Mouse (Mus musculus) lung, postnatal 0 days (tissue): Measurements from ENCODE around the gene Gm34653. TPM values are rescaled to one million over a fixed set of nuclear protein-coding genes. Genes with fewer than 3 reads are reported as not detected.
"Not testable (repeated sequence)": the region's sequence is repeated elsewhere in the genome, so short reads cannot be mapped to it uniquely, and the experiment has no call there.

Experiments
- ATAC-seq: fragments of 200-750 bp; cut with Nextera tagmentation; 2 replicates; pipeline ENCODE4 v1.8.0; 2017; ENCODE audit warnings: moderate library complexity
- DNase-seq: peaks from one replicate; pipeline ENCODE4 v3.0.0-alpha.2; 2016; ENCODE audit warnings: low spot score
- H3K27ac ChIP-seq: fragments of 300-500 bp; sonication (generic); 2 replicates; pipeline ENCODE4 v1.5.1; 2014; ENCODE audit warnings: antibody characterized with exemption, mild to moderate bottlenecking, low read length, mixed read lengths
- H3K27me3 ChIP-seq: fragments of 300-500 bp; sonication (generic); replicated peaks from 2 replicates; pipeline ENCODE4 v1.6.1; 2014; ENCODE audit warnings: low read length, mixed read lengths; ENCODE audit not compliant: insufficient read depth
- H3K36me3 ChIP-seq: fragments of 300-500 bp; sonication (generic); 2 replicates; pipeline ENCODE4 v1.6.1; 2014; ENCODE audit warnings: low read length, mixed read lengths; ENCODE audit not compliant: insufficient read depth
- H3K4me1 ChIP-seq: fragments of 300-500 bp; sonication (generic); 2 replicates; pipeline ENCODE4 v1.6.1; 2014; ENCODE audit warnings: antibody characterized with exemption, low read depth, low read length, mixed read lengths; ENCODE audit not compliant: insufficient read depth
- H3K4me2 ChIP-seq: fragments of 300-500 bp; sonication (generic); replicated peaks from 2 replicates; pipeline ENCODE4 v1.6.1; 2014; ENCODE audit warnings: low read depth, mild to moderate bottlenecking, low read length, moderate library complexity, mixed read lengths
- H3K4me3 ChIP-seq: fragments of 300-500 bp; sonication (generic); 2 replicates; pipeline ENCODE4 v1.5.1; 2014; ENCODE audit warnings: low read depth, low read length
- H3K9ac ChIP-seq: fragments of 300-500 bp; sonication (generic); replicated peaks from 2 replicates; pipeline ENCODE4 v1.6.1; 2014; ENCODE audit warnings: low read depth, mild to moderate bottlenecking
- H3K9me3 ChIP-seq: fragments of 300-500 bp; sonication (generic); 2 replicates; pipeline ENCODE4 v1.6.1; 2016; ENCODE audit warnings: low read length, mixed read lengths
- CTCF ChIP-seq: IDR thresholded peaks from 2 replicates; pipeline ENCODE4 v1.5.1; 2016; ENCODE audit warnings: antibody characterized with exemption, mild to moderate bottlenecking
- EP300 ChIP-seq: IDR thresholded peaks from 2 replicates; pipeline ENCODE4 v1.6.1; 2016; ENCODE audit warnings: antibody characterized with exemption, mild to moderate bottlenecking, control low read depth
- WGBS: fragments of 180-500 bp; shearing (Covaris S2); extraction: QIAGEN DNeasy Blood & Tissue Kit; methylation state at CpG from one replicate; pipeline ENCODE4 v1.1.7; 2014; 5-methylcytosine and 5-hydroxymethylcytosine counted together
- polyA plus RNA-seq: library from polyadenylated mRNA; unstranded; fragments of >200 nt; fragmentation: Nextera tagmentation; extraction: Ambion mirVana; gene quantifications from 2 replicates; pipeline ENCODE4 v1.2.1, GENCODE M21; 2015

The Gm34653 gene
- polyA plus RNA-seq, result not detected in 2 replicates

GRCm38 (mm10) chr2:34832766-34833457, at the start of gene Gm34653:
TSS of gene Gm34653 (plus strand) at chr2:34833007.
- not testable (repeated sequence) for H3K4me3 ChIP-seq, H3K9ac ChIP-seq, H3K36me3 ChIP-seq, H3K27me3 ChIP-seq, DNase-seq, ATAC-seq, H3K4me1 ChIP-seq, H3K4me2 ChIP-seq, H3K9me3 ChIP-seq, H3K27ac ChIP-seq
- WGBS, result 66% methylated on average over 11 of the region's 11 CpGs

DNA sequence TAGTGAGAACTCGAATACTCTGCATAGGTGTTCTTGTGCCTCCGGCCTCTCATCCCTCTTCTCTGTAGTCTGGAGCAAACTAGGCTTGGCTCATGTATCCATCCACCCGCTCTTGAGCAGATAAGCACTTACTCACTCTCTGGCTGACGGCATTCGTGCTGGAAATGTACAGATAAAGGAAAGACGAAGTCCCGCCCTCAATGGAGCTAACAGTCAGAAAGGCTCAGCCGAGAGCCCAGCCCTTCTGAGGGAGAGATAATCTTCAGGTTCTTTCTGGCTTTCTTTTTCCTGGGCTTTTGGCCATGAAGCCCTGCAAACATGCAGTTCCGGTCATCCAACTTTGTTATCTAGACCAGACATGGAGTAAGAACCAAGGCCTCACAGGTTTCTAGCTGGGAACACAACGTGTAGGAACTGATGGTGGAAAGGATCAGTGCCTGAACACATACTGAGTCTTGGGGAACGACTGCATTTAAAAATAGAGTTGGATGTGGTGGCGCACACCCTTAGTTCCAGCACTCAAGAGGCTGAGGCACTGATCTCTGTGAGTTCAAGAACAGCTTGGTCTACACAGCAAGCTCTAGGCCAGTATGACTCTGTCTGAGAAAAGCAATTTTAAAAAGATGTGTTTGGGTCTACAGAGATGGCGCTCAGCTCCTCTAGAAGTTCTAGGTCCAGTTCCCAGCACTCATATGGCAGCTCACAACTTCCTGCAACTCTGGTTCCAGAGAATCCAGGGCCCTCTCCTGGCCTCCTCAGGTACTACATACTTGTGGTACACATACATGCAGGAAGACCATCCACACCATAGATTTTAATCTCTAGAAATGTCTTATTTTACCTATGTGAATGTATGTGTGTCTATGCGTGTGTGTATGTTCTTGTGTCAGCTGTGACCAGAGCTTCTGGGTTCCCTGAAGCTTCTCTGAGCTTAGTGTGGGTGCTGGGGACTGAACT, 49.5 kb upstream of the Gm34653 start:
- no peak for DNase-seq

DNA sequence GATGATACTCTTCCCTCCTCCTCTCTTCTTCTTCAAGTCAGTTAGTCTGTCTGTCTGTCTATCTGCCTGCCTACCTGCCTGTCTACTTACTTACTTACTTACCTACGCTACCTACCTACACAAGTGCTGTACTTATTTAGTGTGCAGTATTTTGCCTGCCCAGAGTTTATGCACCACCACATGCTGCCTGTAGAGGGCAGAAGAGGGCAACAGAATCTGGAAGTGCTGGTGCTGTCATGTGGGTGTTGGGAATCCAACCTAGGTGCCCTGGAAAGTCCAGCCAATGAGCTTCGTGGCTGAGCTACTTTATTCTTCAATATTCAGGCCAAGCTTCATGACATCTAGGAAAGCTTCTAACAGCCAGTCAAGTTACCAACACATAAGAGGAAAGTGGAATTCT, 48.7 kb upstream of the Gm34653 start:
- no peak for TF ChIP-seq EP300
- peak; percentile 91 for TF ChIP-seq CTCF
- DNase-seq, result peak; percentile 55

More for the DNA sequence above, 49.5 kb upstream of the Gm34653 start:
- H3K4me1 ChIP-seq, result no peaks in the 10 kb centered on the region
- TF ChIP-seq EP300, result no peak
- no peak for TF ChIP-seq CTCF
- WGBS, result 83% methylated on average over 14 of the region's 14 CpGs
- no peak overlapping the region for H3K27ac ChIP-seq
- no peak overlapping the region for H3K4me2 ChIP-seq
- H3K9ac ChIP-seq, result no peak overlapping the region
- no peaks in the 10 kb centered on the region for H3K9me3 ChIP-seq
- ATAC-seq, result peak; percentile 48
- no peak overlapping the region for H3K4me3 ChIP-seq
- no peaks in the 10 kb centered on the region for H3K27me3 ChIP-seq
- peaks cover 15% of the 10 kb centered on the region; the same call in 1 of the 2 replicates for H3K36me3 ChIP-seq

DNA sequence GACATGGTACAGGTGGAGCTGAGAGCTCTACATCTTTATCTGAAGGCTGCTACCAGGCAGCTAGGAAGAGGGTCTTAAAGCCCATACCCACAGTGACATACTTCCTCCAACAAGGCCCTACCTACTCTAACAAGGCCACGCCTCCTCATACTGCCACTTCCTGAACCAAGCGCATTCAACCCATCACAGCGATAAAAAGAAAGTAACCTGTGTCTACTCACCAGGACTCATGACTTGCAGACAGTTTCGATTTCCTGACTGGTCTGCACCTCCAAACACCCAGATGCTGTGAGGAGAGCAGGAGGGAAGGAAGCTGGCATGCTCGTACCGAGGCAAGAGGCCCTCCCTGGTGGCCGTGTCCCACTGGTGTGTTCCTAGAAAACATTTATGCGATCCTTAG, 42.5 kb upstream of the Gm34653 start:
- no peak overlapping the region for H3K9ac ChIP-seq
- H3K4me3 ChIP-seq, result no peak overlapping the region
- 87% methylated on average over 8 of the region's 8 CpGs for WGBS
- H3K9me3 ChIP-seq, result no peaks in the 10 kb centered on the region
- H3K27ac ChIP-seq, result no peak overlapping the region
- no peak overlapping the region for H3K4me2 ChIP-seq
- TF ChIP-seq EP300 (no peak), CTCF (no peak)
- H3K4me1 ChIP-seq, result no peaks in the 10 kb centered on the region
- H3K27me3 ChIP-seq, result no peaks in the 10 kb centered on the region
- no peak for DNase-seq
- ATAC-seq, result no peak
- no peaks in the 10 kb centered on the region; the same call in 1 of the 2 replicates for H3K36me3 ChIP-seq

More for the DNA sequence above, 48.7 kb upstream of the Gm34653 start:
- ATAC-seq, result peak; percentile 60; the same call in 1 of the 2 replicates
- Histone ChIP-seq H3K36me3 (peaks cover 12% of the 10 kb centered on the region; the same call in 1 of the 2 replicates), H3K4me2 (no peak overlapping the region), H3K27ac (no peak overlapping the region), H3K4me1 (no peaks in the 10 kb centered on the region), H3K4me3 (no peak overlapping the region), H3K27me3 (no peaks in the 10 kb centered on the region), H3K9ac (no peak overlapping the region), H3K9me3 (no peaks in the 10 kb centered on the region)
- WGBS, result 73% methylated on average over 2 of the region's 2 CpGs

GRCm38 (mm10) chr2:34792543-34792942, 40.3 kb upstream of the Gm34653 start:
- peak; percentile 15; the same call in 1 of the 2 replicates for TF ChIP-seq CTCF
- ATAC-seq, H3K4me3 ChIP-seq, H3K27ac ChIP-seq, H3K36me3 ChIP-seq, H3K27me3 ChIP-seq, H3K4me1 ChIP-seq, H3K9me3 ChIP-seq, DNase-seq, H3K9ac ChIP-seq, H3K4me2 ChIP-seq: not testable (repeated sequence)
- 75% methylated on average over 2 of the region's 2 CpGs for WGBS

DNA sequence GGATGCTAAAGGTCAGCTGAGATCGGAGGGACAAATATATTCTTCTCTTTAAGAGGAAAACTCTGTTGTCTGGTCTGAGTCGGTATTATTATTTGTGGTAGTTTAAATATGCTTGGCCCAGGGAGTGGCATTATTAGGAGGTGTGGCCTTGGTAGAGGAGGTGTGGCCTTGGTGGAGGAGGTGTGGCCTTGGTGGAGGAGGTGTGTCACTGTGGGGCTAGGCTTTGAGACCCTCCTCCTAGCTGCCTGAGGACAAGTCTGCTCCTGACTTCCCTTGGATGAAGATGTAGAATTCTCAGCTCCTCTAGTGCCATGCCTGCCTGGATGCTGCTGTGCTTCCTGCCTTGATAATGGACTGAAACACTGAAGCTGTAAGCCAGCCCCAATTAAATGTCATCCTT, 38.3 kb upstream of the Gm34653 start:
- Histone ChIP-seq H3K4me2 (no peak overlapping the region), H3K36me3 (no peaks in the 10 kb centered on the region), H3K4me1 (peaks cover 6% of the 10 kb centered on the region; the same call in 1 of the 2 replicates), H3K27me3 (no peaks in the 10 kb centered on the region), H3K27ac (no peak overlapping the region), H3K9me3 (no peaks in the 10 kb centered on the region), H3K9ac (no peak overlapping the region), H3K4me3 (no peak overlapping the region)
- TF ChIP-seq CTCF (no peak), EP300 (no peak)
- 90% methylated on average over 2 of the region's 2 CpGs for WGBS
- no peak for DNase-seq
- ATAC-seq, result no peak
